Mouse (Mus musculus): Measurements from ENCODE around the gene Wbp11. TPM values are rescaled to one million over a fixed set of nuclear protein-coding genes. Genes with fewer than 3 reads are reported as not detected.
A peak's percentile ranks its signal among the peaks of the same experiment; 100 is the strongest.

Wbp11 gene
- polyA plus RNA-seq, 1 experiment from 2014 or later: 92.5 TPM

DNA sequence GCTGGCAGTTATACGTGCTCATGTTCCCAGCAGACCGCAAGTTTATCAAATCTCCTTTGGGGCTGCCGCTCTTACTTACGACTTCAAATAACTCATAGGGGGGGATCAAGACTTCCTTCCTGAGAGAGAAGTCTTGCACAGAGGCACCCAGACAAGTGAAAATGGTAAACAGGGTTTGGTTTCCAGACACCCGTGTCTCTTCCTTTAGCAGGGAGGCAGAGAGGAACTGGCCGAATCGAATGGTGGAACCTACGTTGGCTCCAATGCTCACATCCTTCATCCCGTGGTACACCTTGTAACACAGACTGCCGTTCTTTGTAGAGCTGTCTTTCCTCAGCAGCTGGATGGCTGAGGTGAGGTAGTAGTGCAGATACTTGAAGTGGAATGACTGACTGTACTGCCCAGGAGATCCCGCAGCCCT, 26.3 kb upstream of the Wbp11 start:
- Histone ChIP-seq H3K4me3 (replicated peaks) (no peak overlapping the region), H3K27ac (no peak overlapping the region), H3K9ac (replicated peaks) (no peak overlapping the region), H3K27me3 (no peaks in the 10 kb centered on the region), H3K36me3 (no peaks in the 10 kb centered on the region), H3K4me1 (replicated peaks) (0 out of 2 replicates have a peak, but pooled peaks cover 5% of the 10 kb centered on the region), H3K9me3 (no peaks in the 10 kb centered on the region), H3K4me2 (replicated peaks) (no peak overlapping the region)
- WGBS: 93% methylated on average over 11 of the region's 11 CpGs
- ATAC-seq: no peak

DNA sequence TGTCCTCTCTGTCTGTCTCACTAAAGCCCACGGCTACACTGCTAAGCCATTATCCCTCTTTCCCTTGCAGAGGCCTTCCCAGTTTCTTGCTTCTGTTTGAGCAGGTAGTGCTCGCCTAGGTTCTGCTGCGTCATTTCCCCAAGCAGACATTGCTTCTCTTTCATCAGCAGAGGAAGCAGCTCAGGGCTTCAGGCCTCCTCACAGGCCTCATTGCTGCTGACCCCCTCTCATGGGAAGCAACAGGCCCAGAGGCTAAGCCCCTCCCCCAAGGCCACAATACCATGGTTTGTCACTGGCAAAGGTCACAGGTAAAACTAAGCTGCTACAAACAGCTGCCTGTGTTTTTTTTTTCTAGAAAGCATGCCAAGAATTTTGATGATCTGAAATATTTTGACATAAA, 24.7 kb upstream of the Wbp11 start:
- 0 out of 2 replicates have a peak, but pooled peaks cover 5% of the 10 kb centered on the region for H3K4me1 ChIP-seq (replicated peaks)
- H3K27ac ChIP-seq: peak overlapping the region; percentile 32; the same call in 1 of the 2 replicates
- no peak overlapping the region for H3K4me2 ChIP-seq (replicated peaks)
- 59% methylated on average over 3 of the region's 3 CpGs for WGBS
- no peaks in the 10 kb centered on the region for H3K36me3 ChIP-seq
- no peaks in the 10 kb centered on the region for H3K27me3 ChIP-seq
- ATAC-seq: no peak
- no peak overlapping the region for H3K9ac ChIP-seq (replicated peaks)
- no peak overlapping the region for H3K4me3 ChIP-seq (replicated peaks)
- H3K9me3 ChIP-seq: no peaks in the 10 kb centered on the region

DNA sequence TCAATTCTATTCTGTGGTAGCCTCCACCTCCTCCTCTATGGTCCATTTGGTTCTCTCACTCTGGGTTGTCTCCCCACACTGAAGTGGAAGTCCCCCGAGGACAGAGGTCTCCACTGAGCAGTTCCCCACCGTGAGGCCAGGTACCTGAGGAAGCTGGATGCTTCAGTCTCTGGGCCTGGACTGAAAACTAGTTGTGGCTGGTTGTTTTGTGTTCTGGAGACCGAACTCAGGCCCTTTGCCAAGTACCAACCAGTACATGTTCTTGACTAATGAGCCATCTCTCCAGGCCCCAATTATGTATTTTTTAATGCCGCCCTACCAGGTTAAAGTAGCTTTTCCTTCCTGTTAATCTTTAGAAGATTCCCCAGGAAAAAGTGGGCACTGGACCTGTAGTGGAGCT, 24.3 kb upstream of the Wbp11 start:
- peak overlapping the region; percentile 32; the same call in 1 of the 2 replicates for H3K27ac ChIP-seq
- H3K9ac ChIP-seq (replicated peaks): no peak overlapping the region
- H3K9me3 ChIP-seq: no peaks in the 10 kb centered on the region
- no peak overlapping the region for H3K4me3 ChIP-seq (replicated peaks)
- H3K27me3 ChIP-seq: no peaks in the 10 kb centered on the region
- WGBS: 86% methylated on average over 4 of the region's 4 CpGs
- no peaks in the 10 kb centered on the region for H3K36me3 ChIP-seq
- H3K4me1 ChIP-seq (replicated peaks): 0 out of 2 replicates have a peak, but pooled peaks cover 2% of the 10 kb centered on the region
- H3K4me2 ChIP-seq (replicated peaks): no peak overlapping the region
- ATAC-seq: no peak

DNA sequence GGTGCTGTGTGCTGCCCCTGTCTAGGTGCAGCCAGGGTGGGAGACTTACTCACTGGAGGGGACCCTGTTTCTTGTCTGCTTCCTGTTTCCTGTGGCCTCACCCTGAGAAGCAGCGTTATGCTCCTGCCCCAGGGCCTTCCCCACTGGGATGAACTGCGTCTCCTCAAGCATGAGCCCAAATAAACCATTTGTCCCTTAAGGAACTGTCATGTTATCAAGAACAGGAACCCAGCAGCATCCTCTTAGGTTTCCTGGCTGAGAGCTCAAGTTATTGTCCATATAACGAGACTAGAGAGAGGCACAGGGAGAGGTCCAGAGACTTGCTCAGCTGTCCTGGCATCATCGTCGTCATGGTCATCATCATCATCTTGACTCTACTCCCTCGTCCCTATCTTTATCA, 22.2 kb upstream of the Wbp11 start:
- no peak for ATAC-seq
- WGBS: 85% methylated on average over 6 of the region's 6 CpGs

DNA sequence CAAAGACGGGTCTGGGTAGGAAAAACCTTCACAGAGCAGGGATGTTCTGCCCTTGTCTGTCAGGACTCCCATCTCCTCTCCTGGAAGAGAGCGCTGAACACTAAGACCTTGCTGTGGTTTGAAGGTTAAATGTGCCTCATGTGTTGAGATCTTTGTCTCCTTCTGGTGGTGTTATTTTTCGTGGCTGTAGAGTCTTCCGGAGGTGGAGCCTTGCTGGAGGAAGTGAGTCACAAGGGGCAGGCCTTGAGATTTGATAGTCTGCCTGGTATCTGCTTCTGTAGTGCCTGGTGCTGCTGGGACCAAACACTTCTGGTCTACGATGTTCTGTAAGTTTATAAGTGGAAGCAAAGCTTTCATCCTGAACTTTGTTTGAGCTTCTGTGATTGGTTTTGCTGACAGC, 20.9 kb upstream of the Wbp11 start:
- Histone ChIP-seq H3K4me1 (replicated peaks) (0 out of 2 replicates have a peak, but pooled peaks cover 2% of the 10 kb centered on the region), H3K9me3 (no peaks in the 10 kb centered on the region)

More for the DNA sequence above, 22.2 kb upstream of the Wbp11 start:
- Histone ChIP-seq H3K9ac (replicated peaks) (no peak overlapping the region), H3K4me2 (replicated peaks) (no peak overlapping the region), H3K9me3 (no peaks in the 10 kb centered on the region), H3K27me3 (no peaks in the 10 kb centered on the region), H3K36me3 (no peaks in the 10 kb centered on the region), H3K27ac (no peak overlapping the region), H3K4me3 (replicated peaks) (no peak overlapping the region), H3K4me1 (replicated peaks) (0 out of 2 replicates have a peak, but pooled peaks cover 2% of the 10 kb centered on the region)

DNA sequence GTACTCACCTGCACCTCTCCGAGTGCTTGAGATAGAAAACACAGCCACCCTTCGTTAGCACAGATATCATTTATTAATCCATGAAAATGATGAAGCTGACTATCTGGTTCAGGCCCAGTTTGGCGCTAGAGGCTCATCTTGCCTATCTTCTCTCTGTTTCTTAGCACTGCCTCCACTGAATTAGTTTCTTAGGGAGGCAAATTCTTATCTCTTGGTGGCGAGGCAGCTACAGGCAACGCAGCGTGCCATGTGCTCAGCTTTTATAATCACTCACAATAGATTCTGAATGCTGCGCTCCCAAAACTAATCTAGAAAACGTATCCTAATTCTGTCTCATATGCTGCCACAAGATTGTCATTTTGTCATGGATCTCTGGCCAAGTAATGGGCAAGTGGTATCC, 20.4 kb upstream of the Wbp11 start:
- no peak overlapping the region for H3K4me2 ChIP-seq (replicated peaks)
- 89% methylated on average over 8 of the region's 8 CpGs for WGBS
- no peaks in the 10 kb centered on the region for H3K9me3 ChIP-seq
- H3K9ac ChIP-seq (replicated peaks): no peak overlapping the region
- no peaks in the 10 kb centered on the region for H3K36me3 ChIP-seq
- H3K27ac ChIP-seq: no peak overlapping the region
- no peaks in the 10 kb centered on the region for H3K27me3 ChIP-seq
- no peak overlapping the region for H3K4me3 ChIP-seq (replicated peaks)
- 0 out of 2 replicates have a peak, but pooled peaks cover 2% of the 10 kb centered on the region for H3K4me1 ChIP-seq (replicated peaks)
- no peak for ATAC-seq

More for the DNA sequence above, 20.9 kb upstream of the Wbp11 start:
- H3K4me2 ChIP-seq (replicated peaks): no peak overlapping the region
- no peak overlapping the region for H3K9ac ChIP-seq (replicated peaks)
- whole genome bisulfite sequencing: 90% methylated on average over 5 of the region's 5 CpGs
- no peak overlapping the region for H3K4me3 ChIP-seq (replicated peaks)
- H3K27me3 ChIP-seq: no peaks in the 10 kb centered on the region
- no peak for ATAC-seq
- no peaks in the 10 kb centered on the region for H3K36me3 ChIP-seq
- no peak overlapping the region for H3K27ac ChIP-seq

DNA sequence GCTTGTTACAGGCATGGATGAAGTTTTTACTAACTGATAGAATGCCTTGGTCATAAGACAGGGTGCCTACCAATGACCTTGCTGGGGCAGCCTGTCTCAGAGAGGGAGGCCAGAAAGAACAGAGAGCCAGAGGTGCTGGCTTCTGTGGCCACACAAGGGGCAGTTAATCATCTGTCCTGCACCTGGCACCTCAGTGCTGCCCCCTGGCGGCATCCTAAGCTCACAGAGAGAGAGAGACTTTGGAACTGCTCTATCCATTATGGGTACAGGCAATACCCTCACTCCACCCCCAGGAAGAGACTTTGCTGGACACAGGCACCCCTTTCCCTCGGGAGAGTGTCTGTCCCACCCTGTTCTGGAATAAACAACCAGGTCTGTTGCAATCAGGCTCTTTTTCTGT, 19.8 kb upstream of the Wbp11 start:
- Histone ChIP-seq H3K9ac (replicated peaks) (no peak overlapping the region), H3K4me3 (replicated peaks) (no peak overlapping the region), H3K27ac (no peak overlapping the region), H3K4me2 (replicated peaks) (no peak overlapping the region), H3K36me3 (no peaks in the 10 kb centered on the region), H3K27me3 (no peaks in the 10 kb centered on the region), H3K9me3 (no peaks in the 10 kb centered on the region), H3K4me1 (replicated peaks) (0 out of 2 replicates have a peak, but pooled peaks cover 2% of the 10 kb centered on the region)
- no peak for ATAC-seq
- WGBS: 20% methylated on average over 2 of the region's 2 CpGs

DNA sequence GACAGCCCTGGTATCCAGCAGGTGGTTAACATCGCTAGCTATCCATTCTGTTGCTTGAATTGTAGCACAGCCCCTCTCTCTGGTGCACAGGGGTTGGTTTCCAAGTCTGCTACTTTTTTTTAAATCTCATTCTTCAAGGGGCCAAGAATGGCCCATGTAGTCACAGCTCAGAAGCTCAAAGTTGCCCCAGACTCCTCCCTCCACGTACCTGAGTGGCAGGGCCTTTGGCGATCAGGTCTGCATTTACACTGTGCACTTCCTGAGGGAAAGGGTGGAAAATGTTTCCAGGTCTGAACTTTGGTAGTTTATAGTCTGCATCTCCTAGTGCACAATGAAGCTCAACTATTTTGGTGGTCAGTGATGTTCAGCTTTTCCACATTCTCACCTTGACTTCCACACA, 19.2 kb upstream of the Wbp11 start:
- 91% methylated on average over 3 of the region's 3 CpGs for WGBS
- no peak overlapping the region for H3K27ac ChIP-seq
- no peaks in the 10 kb centered on the region for H3K4me1 ChIP-seq (replicated peaks)
- no peaks in the 10 kb centered on the region for H3K9me3 ChIP-seq
- no peaks in the 10 kb centered on the region for H3K36me3 ChIP-seq
- no peak overlapping the region for H3K4me3 ChIP-seq (replicated peaks)
- H3K4me2 ChIP-seq (replicated peaks): no peak overlapping the region
- H3K9ac ChIP-seq (replicated peaks): no peak overlapping the region
- H3K27me3 ChIP-seq: no peaks in the 10 kb centered on the region
- ATAC-seq: no peak

DNA sequence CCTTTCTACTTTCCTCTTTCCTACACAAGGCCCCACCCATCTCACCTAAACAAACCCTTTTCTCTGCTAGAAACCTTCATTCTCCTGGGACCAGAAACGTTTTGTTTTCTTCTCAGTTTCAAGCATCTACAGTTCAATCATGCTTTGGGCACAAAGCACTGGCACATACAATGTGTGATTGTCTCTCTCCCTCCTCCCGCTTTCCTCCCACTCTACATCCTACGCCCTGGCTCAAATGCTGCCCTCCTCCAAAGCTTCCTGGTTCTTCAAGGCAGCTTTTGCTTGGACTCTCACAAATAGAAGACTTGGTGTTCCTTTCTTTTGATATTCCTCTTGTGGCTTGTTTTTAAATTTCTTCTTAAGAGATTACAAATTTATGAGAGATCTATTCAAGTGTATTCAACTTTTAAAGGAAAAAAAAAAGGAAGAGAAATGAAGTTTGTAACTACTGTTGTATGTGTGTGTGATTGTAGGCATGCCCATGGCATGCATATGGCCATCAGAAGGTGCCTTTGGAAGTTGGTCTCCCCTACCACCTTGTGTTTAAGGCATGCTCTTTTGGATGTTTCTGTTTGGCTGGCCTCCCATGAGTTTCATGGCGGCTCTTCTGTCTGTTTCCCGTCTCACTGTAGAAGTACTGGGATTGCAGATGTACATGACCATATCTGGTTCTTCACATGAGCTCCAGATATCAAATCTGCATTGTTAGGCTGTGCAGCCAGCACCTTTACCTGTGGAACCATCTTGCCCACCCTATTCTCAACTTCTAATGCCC, 17.9 kb upstream of the Wbp11 start:
- Histone ChIP-seq H3K4me2 (replicated peaks) (no peak overlapping the region), H3K4me3 (replicated peaks) (no peak overlapping the region), H3K36me3 (no peaks in the 10 kb centered on the region), H3K27me3 (no peaks in the 10 kb centered on the region), H3K9ac (replicated peaks) (no peak overlapping the region), H3K27ac (no peak overlapping the region), H3K9me3 (no peaks in the 10 kb centered on the region), H3K4me1 (replicated peaks) (no peaks in the 10 kb centered on the region)
- ATAC-seq: no peak
- 82% methylated on average over 5 of the region's 5 CpGs for WGBS

DNA sequence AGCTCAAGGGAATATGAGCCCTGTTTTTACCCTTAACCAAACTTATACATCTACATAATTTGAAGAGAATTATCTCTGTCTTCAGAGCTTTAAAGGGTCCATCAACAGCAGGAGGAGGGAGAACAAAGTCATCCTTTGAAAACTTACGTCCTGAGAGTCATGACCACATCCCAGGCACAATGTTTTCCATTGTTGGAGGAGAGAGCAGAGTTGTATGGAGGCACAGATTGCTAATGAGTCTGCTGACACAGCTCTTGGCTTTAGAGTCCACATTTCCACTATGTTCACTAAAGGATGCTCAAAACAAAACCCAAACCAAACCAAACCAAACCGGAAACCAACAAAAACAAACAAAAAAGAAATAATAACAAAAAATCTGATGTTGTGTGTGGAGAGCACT, 16.9 kb upstream of the Wbp11 start:
- Histone ChIP-seq H3K9me3 (no peaks in the 10 kb centered on the region), H3K4me1 (replicated peaks) (no peaks in the 10 kb centered on the region), H3K9ac (replicated peaks) (no peak overlapping the region), H3K27ac (no peak overlapping the region), H3K4me2 (replicated peaks) (no peak overlapping the region), H3K4me3 (replicated peaks) (no peak overlapping the region), H3K36me3 (no peaks in the 10 kb centered on the region), H3K27me3 (no peaks in the 10 kb centered on the region)
- ATAC-seq: no peak
- 63% methylated on average over 2 of the region's 2 CpGs for WGBS

DNA sequence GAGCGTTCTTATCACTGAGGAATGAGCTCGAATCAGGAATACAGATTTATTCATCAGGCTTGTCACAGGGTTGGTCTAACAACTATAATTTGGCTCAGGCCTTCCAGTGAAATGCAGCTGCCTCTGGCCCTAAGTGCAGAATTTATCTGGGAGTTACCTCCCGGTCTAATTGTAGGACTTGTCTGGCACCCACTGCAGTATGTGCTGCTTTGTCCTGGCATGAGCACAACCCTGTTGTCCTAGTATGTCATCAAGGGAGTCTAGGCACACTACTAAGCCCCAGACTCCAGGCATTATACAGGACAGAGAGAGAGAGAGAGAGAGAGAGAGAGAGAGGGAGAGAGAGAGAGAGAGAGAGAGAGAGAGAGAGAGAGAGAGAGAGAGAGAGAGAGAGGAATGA, 9.3 kb upstream of the Wbp11 start:
- Histone ChIP-seq H3K4me1 (replicated peaks) (no peaks in the 10 kb centered on the region), H3K27ac (no peak overlapping the region), H3K4me3 (replicated peaks) (no peak overlapping the region), H3K36me3 (no peaks in the 10 kb centered on the region), H3K4me2 (replicated peaks) (no peak overlapping the region), H3K27me3 (no peaks in the 10 kb centered on the region), H3K9ac (replicated peaks) (no peak overlapping the region), H3K9me3 (no peaks in the 10 kb centered on the region)
- ATAC-seq: no peak
- 89% methylated on average over 3 of the region's 3 CpGs for WGBS

DNA sequence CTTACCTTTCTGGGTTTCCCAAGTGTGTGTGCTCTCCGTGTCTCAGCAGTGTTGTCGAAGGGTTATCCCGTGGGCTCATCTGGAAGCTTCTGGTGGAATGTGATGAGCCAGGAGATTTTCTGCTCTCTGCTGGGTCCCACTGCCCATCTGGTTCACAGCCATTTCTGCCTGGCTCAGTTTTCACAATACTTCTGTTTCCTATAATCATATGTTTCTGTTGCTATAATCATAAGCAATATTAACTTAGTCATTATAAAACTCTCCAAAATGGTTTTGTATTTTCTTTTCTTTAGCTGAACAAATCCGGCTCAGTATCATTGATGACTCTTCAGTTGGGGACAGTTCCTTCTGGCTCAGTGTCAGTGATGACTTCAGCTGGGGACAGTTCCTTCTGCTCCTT, 7.3 kb upstream of the Wbp11 start, which contains the start of gene Smco3:
Smco3 (minus strand) TSS at position 101 of the 400 bp plus-strand sequence.
- Histone ChIP-seq H3K27me3 (peaks cover 17% of the 10 kb centered on the region), H3K36me3 (no peaks in the 10 kb centered on the region), H3K27ac (no peak within 1 kb of the TSS), H3K4me2 (replicated peaks) (no peak within 1 kb of the TSS), H3K4me3 (replicated peaks) (no peak within 1 kb of the TSS), H3K4me1 (replicated peaks) (no peaks in the 10 kb centered on the region), H3K9ac (replicated peaks) (no peak within 1 kb of the TSS), H3K9me3 (no peaks in the 10 kb centered on the region)
- no peak for ATAC-seq
- WGBS: 73% methylated on average over 4 of the region's 4 CpGs
